Mouse (Mus musculus) E14TG2a.4 (cell line): ENCODE data around the gene Ppp1r12c.

ENCODE experiments used
- H3K27me3 ChIP-seq: 2 replicates; pipeline ENCODE4 v1.6.1; 2014; ENCODE audit warnings: low read length, control low read depth; ENCODE audit not compliant: insufficient read depth
- H3K36me3 ChIP-seq: 2 replicates; pipeline ENCODE4 v1.6.1; 2014; ENCODE audit warnings: low read length, control low read depth; ENCODE audit not compliant: insufficient read depth
- H3K4me1 ChIP-seq: replicated peaks from 2 replicates; pipeline ENCODE4 v1.6.1; 2014; ENCODE audit warnings: low read depth, low read length, control low read depth
- H3K4me3 ChIP-seq: replicated peaks from 2 replicates; pipeline ENCODE4 v1.5.1; 2014; ENCODE audit warnings: mild to moderate bottlenecking, low read length
- H3K9me3 ChIP-seq: 2 replicates; pipeline ENCODE4 v1.6.1; 2014; ENCODE audit warnings: low read length, control low read depth
- CTCF ChIP-seq: conservative IDR thresholded peaks from 2 replicates; pipeline ENCODE4 v1.5.1; 2014; ENCODE audit warnings: low read length
- NANOG ChIP-seq: IDR thresholded peaks from 2 replicates; pipeline ENCODE4 v1.6.1; 2014; ENCODE audit warnings: borderline replicate concordance, low read length, mixed read lengths
- POU5F1 ChIP-seq: IDR thresholded peaks from 2 replicates; pipeline ENCODE4 v1.6.1; 2014; ENCODE audit warnings: low read length, borderline replicate concordance

The Ppp1r12c gene

GRCm38 (mm10) chr7:4492284-4493224, 8.9 kb downstream of the Ppp1r12c start:
- TF ChIP-seq POU5F1 = no peak
- no peak for TF ChIP-seq NANOG
- TF ChIP-seq CTCF = no peak
- Histone ChIP-seq H3K4me3 (no peak overlapping the region), H3K36me3 (peaks cover 98% of the 10 kb centered on the region), H3K9me3 (no peaks in the 10 kb centered on the region), H3K27me3 (no peaks in the 10 kb centered on the region), H3K4me1 (peaks cover 28% of the 10 kb centered on the region)

- Histone ChIP-seq H3K27me3 (no peaks in the 10 kb centered on the region), H3K36me3 (peaks cover 98% of the 10 kb centered on the region)
- TF ChIP-seq POU5F1 (no peak), CTCF (no peak)
Observed at GRCm38 (mm10) chr7:4491308-4491707, 10.2 kb downstream of the Ppp1r12c start.

GRCm38 (mm10) chr7:4482281-4482680, 19.2 kb downstream of the Ppp1r12c start:
- Histone ChIP-seq H3K27me3 (no peaks in the 10 kb centered on the region), H3K4me1 (peaks cover 59% of the 10 kb centered on the region), H3K36me3 (peaks cover 74% of the 10 kb centered on the region), H3K4me3 (peak overlapping the region; percentile 70), H3K9me3 (no peaks in the 10 kb centered on the region)
- TF ChIP-seq POU5F1 = no peak
- TF ChIP-seq CTCF = no peak
- no peak for TF ChIP-seq NANOG

More at GRCm38 (mm10) chr7:4491308-4491707, 10.2 kb downstream of the Ppp1r12c start:
- no peak overlapping the region for H3K4me3 ChIP-seq
- H3K9me3 ChIP-seq = no peaks in the 10 kb centered on the region
- H3K4me1 ChIP-seq = peaks cover 24% of the 10 kb centered on the region; the same call in 1 of the 2 replicates

- H3K27me3 ChIP-seq = peaks cover 20% of the 10 kb centered on the region
- peaks cover 61% of the 10 kb centered on the region for H3K4me1 ChIP-seq
- H3K9me3 ChIP-seq = no peaks in the 10 kb centered on the region
- H3K36me3 ChIP-seq = peaks cover 48% of the 10 kb centered on the region
- peak overlapping the region; percentile 88; the same call in 1 of the 2 replicates for H3K4me3 ChIP-seq
- TF ChIP-seq NANOG (no peak), CTCF (peak; percentile 74)
Observed at GRCm38 (mm10) chr7:4479674-4480073, 21.8 kb downstream of the Ppp1r12c start.

- peak overlapping the region; percentile 88 for H3K4me3 ChIP-seq
- TF ChIP-seq POU5F1 (no peak), NANOG (no peak), CTCF (no peak)
Observed at GRCm38 (mm10) chr7:4478796-4479291, 22.6 kb downstream of the Ppp1r12c start.

GRCm38 (mm10) chr7:4478021-4478795, 23.3 kb downstream of the Ppp1r12c start:
- Histone ChIP-seq H3K4me1 (peaks cover 55% of the 10 kb centered on the region), H3K4me3 (peak overlapping the region; percentile 88), H3K27me3 (peaks cover 31% of the 10 kb centered on the region), H3K9me3 (no peaks in the 10 kb centered on the region), H3K36me3 (peaks cover 34% of the 10 kb centered on the region)
- TF ChIP-seq POU5F1 (no peak), NANOG (no peak), CTCF (no peak)

More at GRCm38 (mm10) chr7:4478796-4479291, 22.6 kb downstream of the Ppp1r12c start:
- peaks cover 58% of the 10 kb centered on the region for H3K4me1 ChIP-seq
- H3K36me3 ChIP-seq = peaks cover 40% of the 10 kb centered on the region
- H3K27me3 ChIP-seq = peaks cover 25% of the 10 kb centered on the region
- H3K9me3 ChIP-seq = no peaks in the 10 kb centered on the region

- no peaks in the 10 kb centered on the region for H3K36me3 ChIP-seq
Observed at GRCm38 (mm10) chr7:4473940-4474339, 27.5 kb downstream of the Ppp1r12c start.

GRCm38 (mm10) chr7:4471179-4471555, 30.3 kb downstream of the Ppp1r12c start:
- Histone ChIP-seq H3K4me3 (peak overlapping the region; percentile 63), H3K27me3 (peaks cover 79% of the 10 kb centered on the region), H3K9me3 (no peaks in the 10 kb centered on the region), H3K4me1 (peaks cover 41% of the 10 kb centered on the region), H3K36me3 (no peaks in the 10 kb centered on the region)
- TF ChIP-seq NANOG (no peak), CTCF (peak; percentile 21; the same call in 1 of the 2 replicates)

More at GRCm38 (mm10) chr7:4473940-4474339, 27.5 kb downstream of the Ppp1r12c start:
- peaks cover 73% of the 10 kb centered on the region for H3K27me3 ChIP-seq
- no peaks in the 10 kb centered on the region for H3K9me3 ChIP-seq
- peaks cover 53% of the 10 kb centered on the region for H3K4me1 ChIP-seq
- TF ChIP-seq POU5F1 (no peak), CTCF (no peak), NANOG (no peak)
- peak overlapping the region; percentile 55 for H3K4me3 ChIP-seq
